Mouse (Mus musculus): Measurements from ENCODE around the gene Ints3. TPM values are rescaled to one million over a fixed set of nuclear protein-coding genes. Genes with fewer than 3 reads are reported as not detected.

Ints3 gene
- polyA plus RNA-seq, 1 experiment from 2014 or later = 32.6 TPM

GRCm38 (mm10) chr3:90437131-90437530, 3.7 kb upstream of the Ints3 start:
- no peaks in the 10 kb centered on the region for H3K27me3 ChIP-seq
- H3K4me3 ChIP-seq (replicated peaks) = no peak overlapping the region
- H3K9ac ChIP-seq (replicated peaks) = no peak overlapping the region
- no peak overlapping the region for H3K4me2 ChIP-seq (replicated peaks)
- H3K9me3 ChIP-seq = no peaks in the 10 kb centered on the region
- ATAC-seq = no peak
- H3K36me3 ChIP-seq = no peaks in the 10 kb centered on the region
- WGBS = 81% methylated on average over 4 of the region's 4 CpGs
- peaks cover 14% of the 10 kb centered on the region for H3K4me1 ChIP-seq (replicated peaks)
- no peak overlapping the region for H3K27ac ChIP-seq

DNA sequence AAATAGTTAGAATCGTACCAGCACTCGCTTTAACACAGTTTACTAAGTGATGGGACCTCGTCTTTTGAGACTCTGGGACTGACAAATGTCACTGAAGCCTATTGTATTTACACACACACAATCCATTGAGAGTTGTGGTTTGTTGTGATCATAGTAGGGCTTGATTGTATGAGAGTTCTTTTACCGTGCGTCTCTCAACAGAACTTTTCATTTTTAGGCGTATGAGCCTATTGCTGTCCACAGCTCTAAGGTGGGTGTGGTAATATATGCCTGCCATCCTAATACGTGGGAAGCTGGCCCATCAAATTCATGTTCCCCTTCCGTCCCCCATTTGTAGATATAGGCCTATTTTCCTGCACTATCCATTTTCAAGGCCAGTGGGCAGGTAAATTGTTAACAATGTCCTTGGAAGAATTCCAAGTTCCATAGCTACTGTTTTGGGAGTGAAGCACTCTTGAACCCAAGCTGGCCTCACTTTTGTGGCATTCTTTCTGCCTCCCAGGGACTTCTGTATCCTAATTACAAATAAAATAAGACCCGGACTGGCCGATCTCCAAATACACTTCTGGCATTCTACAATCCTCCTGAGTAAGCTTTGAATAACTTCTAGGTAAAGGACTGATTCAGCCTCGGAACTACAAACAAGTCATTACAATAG, 780 bp upstream of the Ints3 start:
- 60% methylated on average over 11 of the region's 11 CpGs for WGBS
- 0 out of 2 replicates have a peak, but pooled peaks cover 5% of the 10 kb centered on the region for H3K36me3 ChIP-seq
- ATAC-seq = no peak
- no peaks in the 10 kb centered on the region for H3K27me3 ChIP-seq
- peak overlapping the region; percentile 90 for H3K4me3 ChIP-seq (replicated peaks)
- H3K4me1 ChIP-seq (replicated peaks) = peaks cover 33% of the 10 kb centered on the region
- H3K9ac ChIP-seq (replicated peaks) = peak overlapping the region; percentile 45
- H3K9me3 ChIP-seq = no peaks in the 10 kb centered on the region
- H3K4me2 ChIP-seq (replicated peaks) = peak overlapping the region; percentile 99
- peak overlapping the region; percentile 96 for H3K27ac ChIP-seq

GRCm38 (mm10) chr3:90432811-90433219, 607 bp downstream of the Ints3 start:
- H3K4me2 ChIP-seq (replicated peaks) = peak overlapping the region; percentile 99

DNA sequence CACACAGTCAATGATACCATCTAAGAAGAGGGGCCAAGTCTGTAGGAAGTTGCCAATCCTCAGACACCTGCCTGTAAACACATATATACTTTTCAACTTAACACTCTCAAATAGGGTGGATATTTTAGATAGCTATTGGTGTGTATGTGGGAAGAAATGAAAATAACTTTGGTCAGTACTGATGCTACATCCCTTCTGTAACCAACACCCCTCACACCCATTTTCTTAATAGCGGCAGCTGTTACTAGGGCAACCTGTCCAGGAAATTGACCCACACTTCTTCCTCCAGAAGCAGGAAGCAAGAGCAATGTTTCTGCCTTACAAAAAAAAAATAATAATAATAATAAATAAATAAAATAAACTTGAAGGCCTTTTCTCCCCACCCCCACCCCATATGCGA, 1.1 kb downstream of the Ints3 start:
- Histone ChIP-seq H3K27me3 (no peaks in the 10 kb centered on the region), H3K36me3 (0 out of 2 replicates have a peak, but pooled peaks cover 11% of the 10 kb centered on the region), H3K4me2 (replicated peaks) (peak overlapping the region; percentile 99), H3K4me3 (replicated peaks) (peak overlapping the region; percentile 90), H3K27ac (no peak overlapping the region), H3K4me1 (replicated peaks) (peaks cover 41% of the 10 kb centered on the region), H3K9ac (replicated peaks) (peak overlapping the region; percentile 95), H3K9me3 (no peaks in the 10 kb centered on the region)
- WGBS = 15% methylated on average over 2 of the region's 2 CpGs
- ATAC-seq = no peak

More at GRCm38 (mm10) chr3:90432811-90433219, 607 bp downstream of the Ints3 start:
- Histone ChIP-seq H3K27me3 (no peaks in the 10 kb centered on the region), H3K9me3 (no peaks in the 10 kb centered on the region), H3K36me3 (0 out of 2 replicates have a peak, but pooled peaks cover 11% of the 10 kb centered on the region), H3K4me3 (replicated peaks) (peak overlapping the region; percentile 90), H3K27ac (peak overlapping the region; percentile 96), H3K4me1 (replicated peaks) (peaks cover 41% of the 10 kb centered on the region), H3K9ac (replicated peaks) (peak overlapping the region; percentile 95)
- 0% methylated on average over 12 of the region's 12 CpGs for WGBS
- ATAC-seq = peak; percentile 43; the same call in 1 of the 2 replicates

DNA sequence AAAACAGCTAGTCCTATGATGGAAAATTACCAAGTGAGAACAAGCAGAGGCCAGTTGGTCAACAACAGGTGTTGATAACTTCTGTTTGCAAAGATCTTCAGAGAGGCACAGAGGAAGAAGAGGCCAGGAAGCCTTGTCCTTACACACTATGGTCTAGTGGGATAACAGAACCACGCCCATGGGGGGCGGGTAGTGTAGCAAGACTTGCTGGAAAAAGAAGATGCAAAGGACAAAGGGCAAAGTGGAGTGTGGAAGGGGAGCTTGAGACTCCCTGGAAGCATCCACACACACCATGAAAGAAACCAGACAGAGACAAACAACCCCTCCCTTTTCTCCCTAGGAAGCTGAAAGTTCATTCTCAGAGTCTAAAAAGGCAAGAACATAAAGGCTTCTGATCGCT, 3.8 kb downstream of the Ints3 start:
- Histone ChIP-seq H3K9me3 (no peaks in the 10 kb centered on the region), H3K27ac (no peak overlapping the region), H3K27me3 (no peaks in the 10 kb centered on the region), H3K4me1 (replicated peaks) (peaks cover 41% of the 10 kb centered on the region), H3K4me3 (replicated peaks) (no peak overlapping the region), H3K4me2 (replicated peaks) (no peak overlapping the region), H3K9ac (replicated peaks) (no peak overlapping the region), H3K36me3 (peaks cover 15% of the 10 kb centered on the region; the same call in 1 of the 2 replicates)
- 95% methylated on average over 3 of the region's 3 CpGs for WGBS
- ATAC-seq = no peak

DNA sequence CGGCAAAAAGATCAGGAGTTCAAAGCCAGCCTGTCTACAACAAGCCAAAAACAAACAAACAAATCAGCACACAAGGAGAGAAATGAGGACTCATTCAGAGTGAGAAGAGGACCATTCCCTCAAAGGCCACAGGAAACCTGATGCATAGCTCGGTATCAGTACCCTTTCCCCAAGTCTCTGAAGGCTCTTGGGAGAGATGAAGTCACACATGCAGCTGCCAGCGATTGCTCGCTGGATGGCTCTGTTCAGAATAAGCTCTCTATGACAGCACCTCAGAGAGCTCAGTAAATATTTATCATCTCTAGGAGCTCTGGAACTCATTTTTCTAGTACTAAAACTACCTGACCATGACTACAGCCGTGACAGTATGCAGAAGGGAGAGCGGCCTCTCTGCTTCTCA, 5.2 kb downstream of the Ints3 start:
- ATAC-seq = no peak
- Histone ChIP-seq H3K4me2 (replicated peaks) (no peak overlapping the region), H3K4me1 (replicated peaks) (peaks cover 36% of the 10 kb centered on the region), H3K9ac (replicated peaks) (no peak overlapping the region), H3K9me3 (no peaks in the 10 kb centered on the region), H3K36me3 (peaks cover 23% of the 10 kb centered on the region), H3K4me3 (replicated peaks) (no peak overlapping the region), H3K27me3 (no peaks in the 10 kb centered on the region), H3K27ac (no peak overlapping the region)
- WGBS = 83% methylated on average over 6 of the region's 6 CpGs

GRCm38 (mm10) chr3:90427574-90427973, 5.8 kb downstream of the Ints3 start:
- no peak for ATAC-seq
- WGBS = 50% methylated on average over 1 of the region's 1 CpGs

GRCm38 (mm10) chr3:90425499-90425898, 7.9 kb downstream of the Ints3 start:
- no peaks in the 10 kb centered on the region for H3K9me3 ChIP-seq
- H3K27me3 ChIP-seq = no peaks in the 10 kb centered on the region
- WGBS = 96% methylated on average over 2 of the region's 2 CpGs
- peaks cover 42% of the 10 kb centered on the region for H3K36me3 ChIP-seq
- H3K4me2 ChIP-seq (replicated peaks) = no peak overlapping the region
- no peak overlapping the region for H3K4me3 ChIP-seq (replicated peaks)
- peaks cover 11% of the 10 kb centered on the region for H3K4me1 ChIP-seq (replicated peaks)
- no peak overlapping the region for H3K27ac ChIP-seq
- no peak overlapping the region for H3K9ac ChIP-seq (replicated peaks)
- no peak for ATAC-seq

More at GRCm38 (mm10) chr3:90427574-90427973, 5.8 kb downstream of the Ints3 start:
- Histone ChIP-seq H3K27me3 (no peaks in the 10 kb centered on the region), H3K4me3 (replicated peaks) (no peak overlapping the region), H3K9me3 (no peaks in the 10 kb centered on the region), H3K36me3 (peaks cover 29% of the 10 kb centered on the region), H3K27ac (no peak overlapping the region), H3K4me1 (replicated peaks) (peaks cover 32% of the 10 kb centered on the region), H3K9ac (replicated peaks) (no peak overlapping the region), H3K4me2 (replicated peaks) (no peak overlapping the region)

DNA sequence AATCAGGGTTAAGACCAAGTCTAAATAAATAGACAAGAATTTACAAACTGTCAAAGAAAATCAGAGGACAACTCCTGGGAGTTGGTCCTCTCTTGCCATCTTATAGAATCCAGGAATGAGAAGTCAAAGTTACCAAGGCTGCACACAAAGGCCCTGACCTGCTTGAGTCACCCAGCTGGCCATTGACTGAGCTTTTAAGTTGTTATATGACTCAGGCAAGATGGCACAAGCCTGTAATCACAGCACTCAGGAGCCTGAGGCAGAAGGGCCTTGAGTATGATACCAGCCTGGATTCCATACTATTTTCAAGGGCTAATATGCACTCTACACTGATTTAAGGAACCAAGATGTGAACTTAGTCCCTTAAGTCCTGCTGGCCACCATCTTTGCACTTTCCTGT, 9.9 kb downstream of the Ints3 start:
- H3K4me2 ChIP-seq (replicated peaks) = no peak overlapping the region
- no peak overlapping the region for H3K9ac ChIP-seq (replicated peaks)
- H3K4me1 ChIP-seq (replicated peaks) = peaks cover 4% of the 10 kb centered on the region; the same call in 1 of the 2 replicates
- no peaks in the 10 kb centered on the region for H3K27me3 ChIP-seq
- ATAC-seq = no peak
- H3K9me3 ChIP-seq = no peaks in the 10 kb centered on the region
- H3K36me3 ChIP-seq = peaks cover 57% of the 10 kb centered on the region
- no peak overlapping the region for H3K4me3 ChIP-seq (replicated peaks)
- H3K27ac ChIP-seq = no peak overlapping the region

GRCm38 (mm10) chr3:90420696-90421095, 12.7 kb downstream of the Ints3 start:
- Histone ChIP-seq H3K27ac (no peak overlapping the region), H3K36me3 (peaks cover 75% of the 10 kb centered on the region), H3K9me3 (no peaks in the 10 kb centered on the region), H3K9ac (replicated peaks) (no peak overlapping the region), H3K4me3 (replicated peaks) (no peak overlapping the region), H3K4me1 (replicated peaks) (no peaks in the 10 kb centered on the region), H3K4me2 (replicated peaks) (no peak overlapping the region), H3K27me3 (no peaks in the 10 kb centered on the region)
- no peak for ATAC-seq
- 95% methylated on average over 6 of the region's 6 CpGs for WGBS

DNA sequence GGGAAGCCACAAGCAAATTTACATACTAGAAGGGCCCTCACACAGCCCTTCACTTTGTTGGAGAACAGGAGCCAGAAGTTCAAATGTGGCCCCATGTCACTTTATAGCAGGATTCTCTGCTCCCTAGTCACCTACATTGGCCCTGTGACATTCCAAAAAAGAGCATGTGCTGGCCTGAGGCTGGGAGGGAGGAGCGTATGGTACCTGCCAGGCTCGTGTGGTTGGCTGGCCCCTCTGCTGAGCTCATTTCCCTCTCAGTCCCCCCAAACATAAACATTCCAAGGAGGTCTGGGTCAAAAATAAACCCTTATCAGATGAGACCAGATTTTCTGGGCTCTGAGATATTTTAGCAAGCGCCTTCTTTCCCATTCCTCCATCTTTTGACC, 20.4 kb downstream of the Ints3 start:
- Histone ChIP-seq H3K4me3 (replicated peaks) (no peak overlapping the region), H3K36me3 (peaks cover 88% of the 10 kb centered on the region), H3K27me3 (no peaks in the 10 kb centered on the region), H3K4me1 (replicated peaks) (no peaks in the 10 kb centered on the region), H3K9ac (replicated peaks) (no peak overlapping the region), H3K9me3 (no peaks in the 10 kb centered on the region), H3K4me2 (replicated peaks) (no peak overlapping the region), H3K27ac (no peak overlapping the region)
- peak; percentile 40; the same call in 1 of the 2 replicates for ATAC-seq
- WGBS = 81% methylated on average over 3 of the region's 3 CpGs

- H3K9me3 ChIP-seq = no peaks in the 10 kb centered on the region
- 53% methylated on average over 5 of the region's 5 CpGs for WGBS
- ATAC-seq = 0 out of 2 replicates have a peak, but pooled peaks have one; percentile 55
- H3K4me2 ChIP-seq (replicated peaks) = no peak overlapping the region
- H3K27me3 ChIP-seq = no peaks in the 10 kb centered on the region
- H3K36me3 ChIP-seq = peaks cover 88% of the 10 kb centered on the region
- H3K4me3 ChIP-seq (replicated peaks) = no peak overlapping the region
- H3K27ac ChIP-seq = no peak overlapping the region
- H3K4me1 ChIP-seq (replicated peaks) = no peaks in the 10 kb centered on the region
- H3K9ac ChIP-seq (replicated peaks) = no peak overlapping the region
These were observed 21.0 kb downstream of the Ints3 start for GRCm38 (mm10) chr3:90412312-90413010.
